In genomic region chr2:92458481-92458880, GRCm38 (mm10) we compare ENCODE assay signal across 9 mouse cellular contexts. TPM values are rescaled to one million over a fixed set of nuclear protein-coding genes. Genes with fewer than 3 reads are reported as not detected.
DNase-seq lines count a peak whose midpoint lies in the region; ATAC-seq and TF ChIP-seq lines count a peak whose summit lies in the region.
"Had no signal": no experiment of that assay in that cellular context is flagged by ENCODE, and none has a peak within 500 bp of the region (broad histone marks: within the 10 kb centered on the region; RNA-seq: fewer than 3 reads in every experiment).

No protein-coding gene starts in this region.

- intact Hi-C loops in heart, postnatal 25 days (cut with DNase I) = no loop called here

- TF ChIP-seq EP300 in MEL (IDR thresholded peaks at IDR 0.05; ENCODE audit: low read depth in 1 of 2, low read length in 2 of 2) = no peak

- H3K27me3 ChIP-seq in heart, embryonic 14.5 days (ENCODE audit: control insufficient read depth, insufficient read depth, low read length) = peaks cover 4% of the 10 kb centered on the region; the same call in 1 of the 2 replicates
- H3K27me3 ChIP-seq in MEL (ENCODE audit: control insufficient read depth in 1 of 2, insufficient read depth in 2 of 2, low read length in 2 of 2) = no peaks in the 10 kb centered on the region
- H3K27me3 ChIP-seq in hindbrain, embryonic 13.5 days = peaks cover 29% of the 10 kb centered on the region
- peaks cover 28% of the 10 kb centered on the region for H3K27me3 ChIP-seq in midbrain, embryonic 13.5 days
- H3K27me3 ChIP-seq: Patski had no signal

- peaks cover 39% of the 10 kb centered on the region for H3K79me2 ChIP-seq in MEL (ENCODE audit: control insufficient read depth, insufficient read depth, low read length, poor library complexity)

- H3K27ac ChIP-seq in heart, embryonic 14.5 days (replicated peaks in 1 of 2; ENCODE audit: control insufficient read depth in 1 of 2, insufficient read depth in 1 of 2, low read depth in 2 of 2, low read length in 2 of 2) = no peak overlapping the region
- no peak overlapping the region for H3K27ac ChIP-seq in MEL (ENCODE audit: control insufficient read depth, low read depth, low read length)
- no peak overlapping the region for H3K27ac ChIP-seq in hindbrain, embryonic 13.5 days
- H3K27ac ChIP-seq in midbrain, embryonic 13.5 days = no peak overlapping the region

- TF ChIP-seq CTCF in MEL (IDR thresholded peaks at IDR 0.05 in 2 of 3, conservative IDR thresholded peaks at IDR 0.05 in 1 of 3; ENCODE audit: control insufficient read depth in 1 of 3, insufficient read depth in 1 of 3, low read depth in 2 of 3, low read length in 3 of 3, poor library complexity in 1 of 3, severe bottlenecking in 1 of 3) = no peak

- peak overlapping the region; percentile 90 to 93 for H3K4me3 ChIP-seq in heart, embryonic 14.5 days (ENCODE audit: control insufficient read depth in 1 of 2, insufficient read depth in 1 of 2, low read depth in 1 of 2, low read length in 2 of 2)
- peak overlapping the region; percentile 80 to 88 for H3K4me3 ChIP-seq in MEL (ENCODE audit: control insufficient read depth in 1 of 2, insufficient read depth in 1 of 2, low read depth in 2 of 2, low read length in 2 of 2)
- peak overlapping the region; percentile 67 for H3K4me3 ChIP-seq in hindbrain, embryonic 13.5 days
- peak overlapping the region; percentile 76 for H3K4me3 ChIP-seq in midbrain, embryonic 13.5 days (replicated peaks)

- no peak for DNase-seq in heart, postnatal 25 days (ENCODE audit: low spot score)
- no peak for DNase-seq in MEL (ENCODE audit: low read depth, low spot score)
- DNase-seq in testis, postnatal 10 days (ENCODE audit: low spot score) = no peak
- no peak for DNase-seq in lung, adult 18-20 months

- no peak for TF ChIP-seq RAD21 in MEL (IDR thresholded peaks at IDR 0.05; ENCODE audit: low read depth, low read length)

- peaks cover 9 to 29% of the 10 kb centered on the region in 2 experiments for H3K4me1 ChIP-seq in heart, embryonic 14.5 days (ENCODE audit: control insufficient read depth in 2 of 2, insufficient read depth in 2 of 2, low read length in 2 of 2)
- H3K4me1 ChIP-seq in MEL (ENCODE audit: control insufficient read depth in 1 of 2, insufficient read depth in 2 of 2, low read length in 2 of 2) = peaks cover 7 to 28% of the 10 kb centered on the region in 2 experiments
- peaks cover 50% of the 10 kb centered on the region for H3K4me1 ChIP-seq in hindbrain, embryonic 13.5 days (replicated peaks)
- H3K4me1 ChIP-seq in midbrain, embryonic 13.5 days (replicated peaks) = peaks cover 46% of the 10 kb centered on the region

- H3K36me3 ChIP-seq in heart, embryonic 14.5 days (ENCODE audit: control insufficient read depth, insufficient read depth, low read length) = peaks cover 13% of the 10 kb centered on the region
- H3K36me3 ChIP-seq in MEL (ENCODE audit: control insufficient read depth in 1 of 2, insufficient read depth in 2 of 2, low read length in 2 of 2) = peaks cover 4 to 28% of the 10 kb centered on the region in 2 experiments; a peak in 3 of 4 replicates
- H3K36me3 ChIP-seq in hindbrain, embryonic 13.5 days = peaks cover 14% of the 10 kb centered on the region
- H3K36me3 ChIP-seq in midbrain, embryonic 13.5 days = peaks cover 12% of the 10 kb centered on the region

- no peak for TF ChIP-seq POLR2A in MEL (IDR thresholded peaks at IDR 0.05; ENCODE audit: control insufficient read depth in 1 of 2, insufficient read depth in 1 of 2, low read depth in 1 of 2, low read length in 2 of 2, poor library complexity in 1 of 2)

- ATAC-seq in heart, embryonic 14.5 days (ENCODE audit: insufficient number of reproducible peaks, insufficient read depth, low FRiP score, low read depth) = no peak
- no peak for ATAC-seq in hindbrain, embryonic 13.5 days (ENCODE audit: low FRiP score)
- 0 out of 2 replicates have a peak, but pooled peaks have one; percentile 1 for ATAC-seq in midbrain, embryonic 13.5 days
- no peak for ATAC-seq in frontal cortex, adult (ENCODE audit: low TSS enrichment)

- WGBS in heart, embryonic 14.5 days = 52% methylated on average over 13 of the region's 13 CpGs
- 75% methylated on average over 13 of the region's 13 CpGs for WGBS in hindbrain, embryonic 13.5 days
- 72% methylated on average over 13 of the region's 13 CpGs for WGBS in midbrain, embryonic 13.5 days

- H3K9me3 ChIP-seq in heart, embryonic 14.5 days (ENCODE audit: control insufficient read depth, low read length) = no peaks in the 10 kb centered on the region
- H3K9me3 ChIP-seq in MEL (replicated peaks; ENCODE audit: insufficient read depth, low read length) = no peaks in the 10 kb centered on the region
- H3K9me3 ChIP-seq in hindbrain, embryonic 13.5 days = no peaks in the 10 kb centered on the region
- H3K9me3 ChIP-seq in midbrain, embryonic 13.5 days = no peaks in the 10 kb centered on the region

- H3K4me2 ChIP-seq in heart, embryonic 14.5 days (ENCODE audit: low read length) = peak overlapping the region; percentile 99
- peak overlapping the region; percentile 96 for H3K4me2 ChIP-seq in hindbrain, embryonic 13.5 days
- H3K4me2 ChIP-seq in midbrain, embryonic 13.5 days (replicated peaks) = peak overlapping the region; percentile 90

- peak overlapping the region; percentile 80 for H3K9ac ChIP-seq in heart, embryonic 14.5 days (ENCODE audit: low read length)
- H3K9ac ChIP-seq in MEL (ENCODE audit: control insufficient read depth, low read depth, low read length, poor library complexity, severe bottlenecking) = peak overlapping the region; percentile 88
- peak overlapping the region; percentile 80 for H3K9ac ChIP-seq in hindbrain, embryonic 13.5 days
- H3K9ac ChIP-seq in midbrain, embryonic 13.5 days (replicated peaks) = peak overlapping the region; percentile 74

TF ChIP-seq in MEL, 35 proteins besides CTCF, POLR2A, EP300 and RAD21:
- TF ChIP-seq POLR2AphosphoS2 (IDR thresholded peaks at IDR 0.05; ENCODE audit: low read length) (no peak), TCF12 (IDR thresholded peaks at IDR 0.05; ENCODE audit: low read depth, low read length) (no peak), ZMIZ1 (IDR thresholded peaks at IDR 0.05; ENCODE audit: low read depth, low read length) (no peak), E2F4 (IDR thresholded peaks at IDR 0.05; ENCODE audit: borderline replicate concordance, low read depth, low read length) (no peak), RCOR1 (IDR thresholded peaks at IDR 0.05; ENCODE audit: low read depth, low read length) (no peak), ETS1 (IDR thresholded peaks at IDR 0.05; ENCODE audit: low read depth, low read length) (no peak), USF2 (IDR thresholded peaks at IDR 0.05; ENCODE audit: borderline replicate concordance in 1 of 2, insufficient read depth in 1 of 2, low read depth in 1 of 2, low read length in 2 of 2) (no peak), UBTF (IDR thresholded peaks at IDR 0.05; ENCODE audit: borderline replicate concordance, insufficient read depth, low read depth, low read length) (no peak), NRF1 (IDR thresholded peaks at IDR 0.05; ENCODE audit: insufficient read depth, low read depth, low read length, poor library complexity, severe bottlenecking) (no peak)

RNA-seq across cellular contexts. Expression of gene Slc35c1, which starts 1.9 kb away (rescaled TPM):
- polyA plus RNA-seq in heart, embryonic 14.5 days (2014; fragmentation: Nextera tagmentation; extraction: Ambion mirVana) = 6.7 and 7.1 TPM in 2 replicates
- 1 to 10 TPM; 6.1 to 6.6 TPM for total RNA-seq in heart, postnatal 25 days (2021)
- total RNA-seq in MEL (2012; rRNA removed) = 14.4 and 16.8 TPM in 2 replicates
- 10 to 100 TPM in 1 of 2 experiments, not detected in 1; 64.5 TPM for polyA plus RNA-seq in MEL (2012; ENCODE audit: insufficient read depth in 1 of 2, insufficient read length in 2 of 2, low read depth in 1 of 2, low replicate concordance in 2 of 2, missing spikeins in 1 of 2)
- 10.5 and 12.0 TPM in 2 replicates for polyA plus RNA-seq in hindbrain, embryonic 13.5 days (2015; fragmentation: Nextera tagmentation; extraction: Ambion mirVana)
- 8.9 and 10.6 TPM in 2 replicates for polyA plus RNA-seq in midbrain, embryonic 13.5 days (2015; fragmentation: Nextera tagmentation; extraction: Ambion mirVana)

RNA-seq across cellular contexts. Expression of gene Cry2, which starts 24.6 kb away (rescaled TPM):
- polyA plus RNA-seq in heart, embryonic 14.5 days (2014; fragmentation: Nextera tagmentation; extraction: Ambion mirVana) = 15.6 and 17.8 TPM in 2 replicates
- total RNA-seq in heart, postnatal 25 days (2021) = 10 to 100 TPM; 14.2 to 25.9 TPM
- 13.3 and 16.4 TPM in 2 replicates for total RNA-seq in MEL (2012; rRNA removed)
- 10 to 100 TPM in 1 of 2 experiments, not detected in 1; 36.2 TPM for polyA plus RNA-seq in MEL (2012; ENCODE audit: insufficient read depth in 1 of 2, insufficient read length in 2 of 2, low read depth in 1 of 2, low replicate concordance in 2 of 2, missing spikeins in 1 of 2)
- polyA plus RNA-seq in hindbrain, embryonic 13.5 days (2015; fragmentation: Nextera tagmentation; extraction: Ambion mirVana) = 36.8 and 38.5 TPM in 2 replicates
- 35.8 and 36.2 TPM in 2 replicates for polyA plus RNA-seq in midbrain, embryonic 13.5 days (2015; fragmentation: Nextera tagmentation; extraction: Ambion mirVana)

RNA-seq across cellular contexts. Expression of gene Mapk8ip1, which starts 57.4 kb away (rescaled TPM):
- 1.9 and 2.9 TPM in 2 replicates for polyA plus RNA-seq in heart, embryonic 14.5 days (2014; fragmentation: Nextera tagmentation; extraction: Ambion mirVana)
- total RNA-seq in heart, postnatal 25 days (2021) = 1 to 10 TPM; 4.7 to 5.7 TPM
- total RNA-seq in MEL (2012; rRNA removed) = 1.5 and 2.5 TPM in 2 replicates
- 1 to 10 TPM in 1 of 2 experiments, not detected in 1; 3.8 TPM for polyA plus RNA-seq in MEL (2012; ENCODE audit: insufficient read depth in 1 of 2, insufficient read length in 2 of 2, low read depth in 1 of 2, low replicate concordance in 2 of 2, missing spikeins in 1 of 2)
- polyA plus RNA-seq in hindbrain, embryonic 13.5 days (2015; fragmentation: Nextera tagmentation; extraction: Ambion mirVana) = 111 and 112 TPM in 2 replicates
- polyA plus RNA-seq in midbrain, embryonic 13.5 days (2015; fragmentation: Nextera tagmentation; extraction: Ambion mirVana) = 86.9 and 111 TPM in 2 replicates

Comparison
In these comparisons a context has a peak if more than half of its experiments do, and no peak if none do; other contexts are left out.
1. RNA of gene Mapk8ip1, which starts 57.4 kb away (polyA plus RNA-seq): 111 to 112 TPM in hindbrain, embryonic 13.5 days and 86.9 to 111 TPM in midbrain, embryonic 13.5 days; 3.8 TPM in MEL and 1.9 to 2.9 TPM in heart, embryonic 14.5 days; every median in the first group is over 10 times any median in the second.
2. Peak in every context shown above with its lines, with median percentiles within 50 percentile points of each other: H3K4me2 ChIP-seq, H3K4me3 ChIP-seq and H3K9ac ChIP-seq.